Mouse (Mus musculus) forebrain, embryonic 11.5 days (tissue): ENCODE measurements at regions not wholly inside any gene's neighbourhood (a gene's known extent, or its start where the extent isn't known, plus 50 kb on each side); places are given as distances from the start of the nearest gene placed in this dataset.

ENCODE experiments used
- ATAC-seq: fragments of 200-750 bp; cut with Nextera tagmentation; replicated peaks from 2 replicates; pipeline ENCODE4 v1.8.0; 2017; ENCODE audit warnings: moderate TSS enrichment; ENCODE audit not compliant: low FRiP score
- DNase-seq: peaks from one replicate; pipeline ENCODE4 v3.0.0-alpha.2; 2017; ENCODE audit warnings: low spot score
- H3K27ac ChIP-seq: fragments of 300-500 bp; sonication (generic); 2 replicates; pipeline ENCODE4 v1.5.1; 2014; ENCODE audit warnings: low read depth, low read length
- H3K27me3 ChIP-seq: fragments of 300-500 bp; sonication (generic); 2 replicates; pipeline ENCODE4 v1.6.1; 2014; ENCODE audit warnings: mild to moderate bottlenecking, low read length, mixed read lengths; ENCODE audit not compliant: control insufficient read depth, insufficient read depth
- H3K36me3 ChIP-seq: fragments of 300-500 bp; sonication (generic); 2 replicates; pipeline ENCODE4 v1.6.1; 2014; ENCODE audit warnings: mild to moderate bottlenecking, low read length, moderate library complexity, mixed read lengths; ENCODE audit not compliant: control insufficient read depth, insufficient read depth
- H3K4me1 ChIP-seq: fragments of 300-500 bp; sonication (generic); replicated peaks from 2 replicates; pipeline ENCODE4 v1.6.1; 2014; ENCODE audit warnings: low read length, mixed read lengths; ENCODE audit not compliant: control insufficient read depth, insufficient read depth
- H3K4me2 ChIP-seq: fragments of 300-500 bp; sonication (generic); 2 replicates; pipeline ENCODE4 v1.6.1; 2014; ENCODE audit warnings: low read depth, mild to moderate bottlenecking, low read length, moderate library complexity, mixed read lengths; ENCODE audit not compliant: severe bottlenecking
- H3K4me3 ChIP-seq: fragments of 300-500 bp; sonication (generic); 2 replicates; pipeline ENCODE4 v1.5.1; 2014; ENCODE audit warnings: low read depth, low read length
- H3K9ac ChIP-seq: fragments of 300-500 bp; sonication (generic); 2 replicates; pipeline ENCODE4 v1.6.1; 2014; ENCODE audit warnings: low read length
- H3K9me3 ChIP-seq: fragments of 300-500 bp; sonication (generic); 2 replicates; pipeline ENCODE4 v1.6.1; 2016; ENCODE audit warnings: low read length, mixed read lengths; ENCODE audit not compliant: control insufficient read depth
- WGBS: fragments of 180-500 bp; shearing (Covaris S2); extraction: QIAGEN DNeasy Blood & Tissue Kit; methylation state at CpG from one replicate; pipeline ENCODE4 v1.1.7; 2014; 5-methylcytosine and 5-hydroxymethylcytosine counted together

DNA sequence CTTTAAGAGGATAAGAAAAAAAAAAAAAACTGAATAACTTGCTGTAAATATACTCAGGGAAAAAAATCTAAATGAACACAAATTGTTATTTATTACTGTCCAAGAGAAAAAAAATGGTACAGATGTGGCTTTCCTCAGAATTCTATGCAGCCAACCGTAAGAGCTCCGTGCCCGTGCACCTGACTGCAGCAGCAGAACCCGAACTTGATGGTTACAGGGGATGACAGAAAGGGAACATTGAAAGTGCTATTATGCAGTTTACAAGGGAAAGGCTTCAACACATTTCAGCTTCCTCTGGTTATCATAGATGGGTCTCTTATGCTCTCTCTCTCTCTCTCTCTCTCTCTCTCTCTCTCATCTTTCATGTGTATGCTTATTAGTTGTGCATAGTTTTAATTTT, 618.8 kb upstream of the Cypt12 start:
- DNase-seq (no peak), ATAC-seq (no peak)
- Histone ChIP-seq H3K27me3 (no peaks in the 10 kb centered on the region), H3K27ac (no peak overlapping the region), H3K4me2 (no peak overlapping the region), H3K9me3 (no peaks in the 10 kb centered on the region), H3K36me3 (no peaks in the 10 kb centered on the region), H3K4me3 (no peak overlapping the region), H3K9ac (no peak overlapping the region), H3K4me1 (no peaks in the 10 kb centered on the region; the same call in 1 of the 2 replicates)
- WGBS: 80% methylated on average over 4 of the region's 4 CpGs

DNA sequence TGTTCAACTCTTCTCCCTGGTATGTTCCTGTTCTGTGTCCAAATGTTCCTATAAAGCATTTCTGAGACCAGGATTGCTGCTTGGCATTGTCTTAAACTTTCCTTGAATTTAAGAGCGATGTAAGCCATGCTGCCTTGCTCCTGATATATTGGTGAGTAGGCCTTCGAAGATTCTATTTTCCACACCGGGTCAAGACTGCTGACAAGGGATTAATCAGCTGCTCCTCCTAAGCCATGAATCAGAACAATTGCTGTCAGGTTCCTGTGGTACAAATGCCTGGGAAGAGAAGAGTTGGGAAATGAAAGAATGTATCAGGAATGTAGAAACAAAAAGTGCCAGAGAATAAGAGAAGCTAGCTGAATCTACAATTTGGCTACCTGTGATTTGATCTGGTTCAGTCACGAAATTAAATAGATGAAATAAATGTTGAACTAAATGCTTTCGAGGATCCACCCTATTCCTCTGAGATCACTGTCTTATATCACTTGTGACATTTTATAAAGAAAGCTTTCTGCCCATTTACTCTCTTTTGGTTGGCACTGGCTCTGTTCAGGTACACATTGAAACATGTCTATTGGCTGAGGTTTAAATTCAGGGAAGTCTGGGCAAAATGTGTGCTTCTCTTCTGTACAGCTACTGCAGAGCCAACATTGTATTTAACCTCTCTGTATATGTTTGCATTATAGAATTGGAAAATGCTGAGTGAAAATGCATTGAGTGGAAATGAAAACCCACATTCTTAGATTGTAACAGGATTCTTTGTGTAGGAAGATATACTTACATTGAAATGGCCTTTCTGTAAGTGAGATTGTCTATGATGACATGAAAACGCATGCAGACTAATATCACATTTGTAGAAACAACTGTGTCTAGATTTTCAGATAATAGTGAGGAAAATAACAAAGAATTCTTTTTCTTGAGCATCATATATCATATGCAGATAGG, 617.5 kb upstream of the Cypt12 start:
- Histone ChIP-seq H3K9me3 (no peaks in the 10 kb centered on the region), H3K36me3 (no peaks in the 10 kb centered on the region), H3K27me3 (no peaks in the 10 kb centered on the region), H3K4me3 (no peak overlapping the region), H3K27ac (no peak overlapping the region), H3K4me1 (no peaks in the 10 kb centered on the region; the same call in 1 of the 2 replicates), H3K9ac (no peak overlapping the region), H3K4me2 (no peak overlapping the region)
- DNase-seq (no peak), ATAC-seq (no peak)
- 61% methylated on average over 6 of the region's 6 CpGs for WGBS

DNA sequence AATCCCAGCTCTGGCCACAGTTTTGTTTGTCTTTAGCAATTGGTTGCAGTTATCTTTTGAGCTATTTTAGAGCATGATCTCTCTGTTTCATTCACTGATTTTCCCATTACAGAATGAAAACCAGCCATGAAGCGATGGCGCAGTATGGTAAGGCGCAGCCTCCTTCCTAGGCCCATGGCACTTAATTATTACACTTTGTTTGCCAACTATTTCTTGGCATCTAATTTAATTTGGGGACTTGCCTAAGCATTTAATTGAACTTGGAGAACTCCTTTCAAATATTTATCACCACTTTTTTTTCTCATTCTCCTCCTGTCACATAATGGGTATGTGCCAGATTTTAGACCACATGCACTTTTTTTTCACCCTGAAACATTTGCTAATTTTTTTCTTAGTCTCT, 588.0 kb upstream of the Cypt12 start:
- Histone ChIP-seq H3K27ac (no peak overlapping the region), H3K4me2 (no peak overlapping the region), H3K9ac (no peak overlapping the region), H3K4me3 (no peak overlapping the region), H3K36me3 (no peaks in the 10 kb centered on the region), H3K9me3 (no peaks in the 10 kb centered on the region), H3K27me3 (no peaks in the 10 kb centered on the region), H3K4me1 (no peaks in the 10 kb centered on the region)
- ATAC-seq: no peak
- DNase-seq: no peak
- WGBS: 97% methylated on average over 3 of the region's 3 CpGs
